Comparison of ENCODE assay signal across 9 mouse cellular contexts in the genomic region with DNA sequence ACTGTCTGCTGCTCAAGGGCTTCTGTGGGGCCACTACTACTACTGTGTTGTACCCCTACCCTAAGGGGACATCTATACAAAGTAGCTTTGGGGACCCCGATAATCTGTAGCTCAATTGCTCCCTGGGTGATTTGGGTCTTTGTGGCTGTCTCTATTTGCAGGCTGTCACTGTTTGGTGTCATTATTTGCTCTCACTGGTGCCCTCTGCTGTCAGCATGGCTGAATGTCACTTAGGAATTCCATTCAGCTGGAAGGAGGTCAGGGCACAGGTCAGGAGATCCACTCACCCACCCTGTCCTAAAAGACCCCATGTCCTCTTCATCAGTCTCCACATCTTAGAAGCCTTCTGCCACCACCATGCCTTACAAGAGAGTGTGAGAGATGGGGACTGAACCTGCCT. TPM values are rescaled to one million over a fixed set of nuclear protein-coding genes. Genes with fewer than 3 reads are reported as not detected.
DNase-seq lines count a peak whose midpoint lies in the region; ATAC-seq lines count a peak whose summit lies in the region.
"Had no signal": no experiment of that assay in that cellular context is flagged by ENCODE, and none has a peak within 500 bp of the region (broad histone marks: within the 10 kb centered on the region; RNA-seq: fewer than 3 reads in every experiment).

No protein-coding gene starts in this region.

- H3K27ac ChIP-seq in forebrain, embryonic 10.5 days = no peak overlapping the region
- no peak overlapping the region for H3K27ac ChIP-seq in forebrain, embryonic 15.5 days (replicated peaks)
- H3K27ac ChIP-seq in embryonic facial prominence, embryonic 11.5 days (replicated peaks; ENCODE audit: low read depth, low read length) = no peak overlapping the region
- H3K27ac ChIP-seq in limb, embryonic 10.5 days = no peak overlapping the region

- H3K9ac ChIP-seq in forebrain, embryonic 15.5 days (replicated peaks) = no peak overlapping the region
- no peak overlapping the region for H3K9ac ChIP-seq in embryonic facial prominence, embryonic 11.5 days (replicated peaks; ENCODE audit: low read length)

- no peaks in the 10 kb centered on the region; the same call in 1 of the 2 replicates for H3K27me3 ChIP-seq in forebrain, embryonic 10.5 days (ENCODE audit: poor library complexity, severe bottlenecking)
- H3K27me3 ChIP-seq in forebrain, embryonic 15.5 days = no peaks in the 10 kb centered on the region
- no peaks in the 10 kb centered on the region for H3K27me3 ChIP-seq in embryonic facial prominence, embryonic 11.5 days (ENCODE audit: control insufficient read depth, insufficient read depth, low read length)
- H3K27me3 ChIP-seq in limb, embryonic 10.5 days (ENCODE audit: low read depth, poor library complexity, severe bottlenecking) = no peaks in the 10 kb centered on the region

- no peaks in the 10 kb centered on the region for H3K9me3 ChIP-seq in forebrain, embryonic 10.5 days
- H3K9me3 ChIP-seq in forebrain, embryonic 15.5 days = no peaks in the 10 kb centered on the region
- H3K9me3 ChIP-seq in embryonic facial prominence, embryonic 11.5 days (replicated peaks; ENCODE audit: control insufficient read depth, low read length) = no peaks in the 10 kb centered on the region
- no peaks in the 10 kb centered on the region for H3K9me3 ChIP-seq in limb, embryonic 10.5 days (replicated peaks)

- 71% methylated on average over 1 of the region's 1 CpGs for WGBS in forebrain, embryonic 10.5 days
- 41% methylated on average over 1 of the region's 1 CpGs for WGBS in forebrain, embryonic 15.5 days
- 35% methylated on average over 1 of the region's 1 CpGs for WGBS in embryonic facial prominence, embryonic 11.5 days
- 56% methylated on average over 1 of the region's 1 CpGs for WGBS in limb, embryonic 10.5 days

- no peaks in the 10 kb centered on the region for H3K36me3 ChIP-seq in forebrain, embryonic 10.5 days (replicated peaks)
- no peaks in the 10 kb centered on the region for H3K36me3 ChIP-seq in forebrain, embryonic 15.5 days
- H3K36me3 ChIP-seq in embryonic facial prominence, embryonic 11.5 days (replicated peaks; ENCODE audit: control insufficient read depth, insufficient read depth, low read depth, low read length) = no peaks in the 10 kb centered on the region
- H3K36me3 ChIP-seq in limb, embryonic 10.5 days = no peaks in the 10 kb centered on the region

- no peak for ATAC-seq in forebrain, embryonic 15.5 days (replicated peaks)
- 0 out of 2 replicates have a peak, but pooled peaks have one; percentile 41 for ATAC-seq in embryonic facial prominence, embryonic 11.5 days (replicated peaks; ENCODE audit: insufficient number of reproducible peaks, low FRiP score, low TSS enrichment, low read depth)

- peak; percentile 52 for DNase-seq in forebrain, embryonic 10.5 days (ENCODE audit: extremely low spot score, low spot score)
- peak; percentile 45 for DNase-seq in 3T3-L1 (ENCODE audit: low read depth, low spot score)
- peak; percentile 75 for DNase-seq in adrenal gland, postnatal 14 days
- peak; percentile 67 for DNase-seq in embryonic facial prominence, embryonic 11.5 days (ENCODE audit: low spot score)
- peak; percentile 79 to 84 for DNase-seq in heart, postnatal 36 days
- peak; percentile 73 for DNase-seq in limb, embryonic 10.5 days (ENCODE audit: low spot score)
- DNase-seq in retina, postnatal 1 day = peak; percentile 79

- H3K4me1 ChIP-seq in forebrain, embryonic 10.5 days = no peaks in the 10 kb centered on the region; the same call in 1 of the 2 replicates
- no peaks in the 10 kb centered on the region for H3K4me1 ChIP-seq in forebrain, embryonic 15.5 days
- H3K4me1 ChIP-seq in embryonic facial prominence, embryonic 11.5 days (ENCODE audit: control insufficient read depth, insufficient read depth, low read length) = no peaks in the 10 kb centered on the region
- peaks cover 9% of the 10 kb centered on the region; the same call in 1 of the 2 replicates for H3K4me1 ChIP-seq in limb, embryonic 10.5 days

- H3K4me2 ChIP-seq in forebrain, embryonic 15.5 days (replicated peaks) = no peak overlapping the region
- no peak overlapping the region for H3K4me2 ChIP-seq in embryonic facial prominence, embryonic 11.5 days (ENCODE audit: low read depth, low read length)

- intact Hi-C loops in heart, postnatal 36 days (cut with DNase I) = loop anchor here (1.0 to 2.0 kb wide), 2 partner anchors 32 to 44 kb away; partner anchors contain the start of genes Kcnq1 and Trpm5

- no peak overlapping the region for H3K4me3 ChIP-seq in forebrain, embryonic 10.5 days
- no peak overlapping the region for H3K4me3 ChIP-seq in forebrain, embryonic 15.5 days
- H3K4me3 ChIP-seq in embryonic facial prominence, embryonic 11.5 days (ENCODE audit: low read depth, low read length) = no peak overlapping the region
- H3K4me3 ChIP-seq in limb, embryonic 10.5 days = no peak overlapping the region

RNA-seq across cellular contexts. Expression of gene Kcnq1, which starts 32.6 kb away (rescaled TPM):
- 0.92 and 1.3 TPM in 2 replicates for polyA plus RNA-seq in forebrain, embryonic 10.5 days (2016; fragmentation: Nextera tagmentation; extraction: Ambion mirVana)
- polyA plus RNA-seq in forebrain, embryonic 15.5 days (2015; fragmentation: Nextera tagmentation; extraction: Ambion mirVana) = 0.81 and 1.4 TPM in 2 replicates
- 4.4 and 6.1 TPM in 2 replicates for total RNA-seq in adrenal gland, postnatal 14 days (2021)
- polyA plus RNA-seq in embryonic facial prominence, embryonic 11.5 days (2014; fragmentation: Nextera tagmentation; extraction: Ambion mirVana) = 0.81 and 1.5 TPM in 2 replicates
- 10 to 100 TPM; 34.3 to 37.1 TPM for total RNA-seq in heart, postnatal 36 days (2021)
- polyA plus RNA-seq in limb, embryonic 10.5 days (2016; fragmentation: Nextera tagmentation; extraction: Ambion mirVana) = 0.94 and 1.0 TPM in 2 replicates

RNA-seq across cellular contexts. Expression of gene Trpm5, which starts 44.3 kb away (rescaled TPM):
- polyA plus RNA-seq in forebrain, embryonic 10.5 days (2016; fragmentation: Nextera tagmentation; extraction: Ambion mirVana) = 0.36 and 0.90 TPM in 2 replicates
- polyA plus RNA-seq in forebrain, embryonic 15.5 days (2015; fragmentation: Nextera tagmentation; extraction: Ambion mirVana) = 1.2 and 1.3 TPM in 2 replicates
- 0.59 and 0.68 TPM in 2 replicates for total RNA-seq in adrenal gland, postnatal 14 days (2021)
- 0.84 and 1.1 TPM in 2 replicates for polyA plus RNA-seq in embryonic facial prominence, embryonic 11.5 days (2014; fragmentation: Nextera tagmentation; extraction: Ambion mirVana)
- not detected for total RNA-seq in heart, postnatal 36 days (2021)
- polyA plus RNA-seq in limb, embryonic 10.5 days (2016; fragmentation: Nextera tagmentation; extraction: Ambion mirVana) = 0.88 and 1.9 TPM in 2 replicates
- total RNA-seq: left cerebral cortex, adult 8-10 months had no signal
